Mouse (Mus musculus): ENCODE results near the gene Dgke.

Dgke gene

GRCm38 (mm10) chr11:89031189-89031588, 35.5 kb downstream of the Dgke start:
- no peak for DNase-seq

- no peak for DNase-seq
These were observed 36.1 kb downstream of the Dgke start for GRCm38 (mm10) chr11:89030552-89030951.

GRCm38 (mm10) chr11:89028871-89029405, 37.7 kb downstream of the Dgke start:
- peak in 1 of 2 experiments; percentile 20 for DNase-seq

GRCm38 (mm10) chr11:89027955-89028361, 38.7 kb downstream of the Dgke start:
- peak in 1 of 2 experiments; percentile 24 for DNase-seq

- DNase-seq = no peak
These were observed 40.5 kb downstream of the Dgke start for GRCm38 (mm10) chr11:89026117-89026516.

- DNase-seq = peak in 1 of 2 experiments; percentile 23
These were observed 41.0 kb downstream of the Dgke start for GRCm38 (mm10) chr11:89025603-89026002.

- DNase-seq = peak; percentile 87 to 92
These were observed 42.3 kb downstream of the Dgke start for GRCm38 (mm10) chr11:89024181-89024881.

GRCm38 (mm10) chr11:89023477-89023876, 43.2 kb downstream of the Dgke start:
- peak in 1 of 2 experiments; percentile 19 for DNase-seq

- no peak for DNase-seq
These were observed 44.4 kb downstream of the Dgke start for GRCm38 (mm10) chr11:89022120-89022731.

GRCm38 (mm10) chr11:89021687-89022086, 45.0 kb downstream of the Dgke start:
- DNase-seq = no peak

- DNase-seq = no peak
These were observed 45.9 kb downstream of the Dgke start for GRCm38 (mm10) chr11:89020681-89021305.

GRCm38 (mm10) chr11:89017514-89018182, 49.0 kb downstream of the Dgke start:
- no peak for DNase-seq

GRCm38 (mm10) chr11:89012241-89012640, 54.4 kb downstream of the Dgke start:
- DNase-seq = no peak

- DNase-seq = no peak
These were observed 57.2 kb downstream of the Dgke start for GRCm38 (mm10) chr11:89009496-89009895.

GRCm38 (mm10) chr11:89009066-89009465, 57.6 kb downstream of the Dgke start:
- DNase-seq = no peak

GRCm38 (mm10) chr11:89007582-89007981, 59.1 kb downstream of the Dgke start:
- no peak for DNase-seq

- no peak for DNase-seq
These were observed 60.2 kb downstream of the Dgke start for GRCm38 (mm10) chr11:89006404-89006803.

GRCm38 (mm10) chr11:89005473-89005872, 61.2 kb downstream of the Dgke start:
- DNase-seq = no peak

GRCm38 (mm10) chr11:89003726-89004125, 62.9 kb downstream of the Dgke start:
- no peak for DNase-seq

GRCm38 (mm10) chr11:89003078-89003477, 63.6 kb downstream of the Dgke start:
- DNase-seq = no peak

- no peak for DNase-seq
These were observed 64.0 kb downstream of the Dgke start for GRCm38 (mm10) chr11:89002621-89003020.

GRCm38 (mm10) chr11:89002068-89002467, 64.6 kb downstream of the Dgke start:
- DNase-seq = no peak

- DNase-seq = no peak
These were observed 65.1 kb downstream of the Dgke start for GRCm38 (mm10) chr11:89001569-89001968.

All from kidney, postnatal 4 days (tissue).